Mouse (Mus musculus): ENCODE measurements at regions not wholly inside any gene's neighbourhood (a gene's known extent, or its start where the extent isn't known, plus 50 kb on each side); places are given as distances from the start of the nearest gene placed in this dataset.
"Not testable (repeated sequence)": the region's sequence is repeated elsewhere in the genome, so short reads cannot be mapped to it uniquely, and the experiment has no call there.

DNA sequence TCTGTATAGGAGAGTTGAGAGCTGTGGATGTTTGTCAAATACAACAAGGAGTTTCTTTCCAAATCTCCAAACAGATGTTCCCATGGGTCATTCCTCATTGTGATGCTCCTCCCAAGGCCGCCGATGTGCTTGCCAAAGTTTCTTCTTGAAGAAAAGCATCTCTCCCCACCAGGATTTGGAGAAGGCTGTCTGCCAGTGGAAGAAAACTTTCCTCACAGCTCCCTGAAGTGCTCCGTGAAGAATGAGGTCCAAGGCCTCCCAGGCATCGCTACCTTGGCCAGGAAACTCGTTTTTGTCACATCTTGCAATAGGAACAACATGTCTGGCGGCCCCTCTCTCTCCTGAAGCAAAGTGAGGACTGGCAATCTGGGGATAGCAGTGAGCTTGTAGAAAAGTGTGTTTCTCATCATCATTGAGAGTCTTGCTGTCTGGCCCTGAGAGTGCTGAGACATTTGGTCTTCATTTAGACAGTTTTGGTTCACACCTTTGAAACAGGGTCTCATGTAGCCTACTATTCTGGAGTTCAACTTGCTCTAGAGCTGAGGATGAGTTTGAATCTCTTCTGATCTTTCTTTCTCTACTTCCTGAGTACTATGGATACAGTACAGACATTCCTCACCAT is 386.9 kb upstream of the Klhl29 start:
- DNase-seq, result no peak

DNA sequence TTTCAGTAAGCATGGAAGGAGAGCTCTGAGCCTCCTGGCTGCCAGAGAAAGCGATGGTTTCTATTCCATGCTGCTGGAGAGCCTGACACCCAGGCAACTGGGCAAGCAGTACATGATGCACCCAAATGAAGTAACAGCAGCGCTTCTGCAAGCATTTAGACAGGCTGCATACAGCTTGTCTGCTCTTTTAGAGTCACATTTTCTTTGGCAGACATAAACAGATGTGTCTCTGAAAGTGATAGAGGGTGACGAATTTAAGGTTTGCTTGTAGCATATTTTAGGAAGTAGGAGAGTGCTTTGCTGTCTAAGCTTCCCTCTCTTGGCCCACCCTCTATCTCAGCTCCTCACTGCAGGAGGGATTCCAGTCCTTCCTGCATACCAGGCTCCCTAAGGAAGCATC is 384.0 kb upstream of the Klhl29 start:
- no peak for DNase-seq

DNA sequence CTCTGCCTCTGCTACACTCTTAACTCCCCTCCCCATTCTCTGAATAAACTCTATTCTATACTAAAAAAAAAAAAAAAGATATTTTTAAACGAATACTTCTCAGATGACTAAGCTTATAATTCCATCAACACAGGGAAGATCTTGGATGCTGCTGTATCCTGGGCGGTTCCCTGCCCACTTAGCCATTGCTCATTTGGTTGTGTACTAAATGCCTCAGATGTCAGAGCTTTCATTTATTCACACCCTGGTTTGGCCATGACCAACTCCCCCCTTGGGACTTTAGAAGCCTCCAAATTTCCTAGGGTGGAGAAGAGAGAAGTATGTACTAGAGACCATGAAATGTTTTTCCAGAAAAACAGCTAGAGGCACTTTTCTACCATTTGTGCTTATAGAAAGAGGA is 382.3 kb upstream of the Klhl29 start:
- no peak for DNase-seq

DNA sequence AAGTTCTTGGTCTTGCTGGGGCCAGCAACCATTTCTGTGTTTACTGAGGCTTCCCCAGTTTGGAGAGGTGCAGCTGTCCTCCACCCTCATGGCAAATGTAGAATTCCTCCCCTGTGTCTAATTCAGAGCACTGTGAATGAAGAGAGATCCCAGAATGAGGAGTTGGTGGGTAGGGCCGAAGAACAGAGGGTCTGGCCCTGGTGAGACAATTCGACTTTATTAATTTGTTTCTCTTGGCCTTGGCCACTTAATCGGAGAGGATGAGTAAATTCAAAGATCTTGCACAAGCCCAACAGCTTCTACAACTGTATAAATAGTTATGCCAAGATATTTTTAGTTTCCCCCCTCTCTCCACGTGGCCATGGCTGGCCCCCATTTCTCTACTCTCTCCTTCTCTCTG is 381.9 kb upstream of the Klhl29 start:
- DNase-seq, result no peak

DNA sequence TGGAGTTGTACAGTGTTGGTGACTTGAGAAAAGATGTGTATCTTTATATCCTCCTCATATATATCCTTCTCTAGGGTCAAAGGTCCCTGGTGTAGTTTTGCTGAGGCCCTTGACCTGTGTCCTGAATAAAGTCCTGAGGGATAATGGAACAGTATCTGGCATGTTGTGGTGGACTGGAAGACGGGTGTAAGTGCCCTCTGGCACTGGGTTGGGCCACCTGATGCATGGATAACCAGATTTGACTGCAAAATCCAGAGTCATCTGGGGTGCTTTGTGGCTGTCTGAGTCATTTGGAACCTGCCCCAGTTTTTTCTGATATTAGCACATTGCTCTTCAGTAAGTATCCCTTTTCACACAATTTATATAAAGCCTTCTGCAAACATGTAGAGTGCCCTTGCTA is 378.3 kb upstream of the Klhl29 start:
- DNase-seq, result no peak

DNA sequence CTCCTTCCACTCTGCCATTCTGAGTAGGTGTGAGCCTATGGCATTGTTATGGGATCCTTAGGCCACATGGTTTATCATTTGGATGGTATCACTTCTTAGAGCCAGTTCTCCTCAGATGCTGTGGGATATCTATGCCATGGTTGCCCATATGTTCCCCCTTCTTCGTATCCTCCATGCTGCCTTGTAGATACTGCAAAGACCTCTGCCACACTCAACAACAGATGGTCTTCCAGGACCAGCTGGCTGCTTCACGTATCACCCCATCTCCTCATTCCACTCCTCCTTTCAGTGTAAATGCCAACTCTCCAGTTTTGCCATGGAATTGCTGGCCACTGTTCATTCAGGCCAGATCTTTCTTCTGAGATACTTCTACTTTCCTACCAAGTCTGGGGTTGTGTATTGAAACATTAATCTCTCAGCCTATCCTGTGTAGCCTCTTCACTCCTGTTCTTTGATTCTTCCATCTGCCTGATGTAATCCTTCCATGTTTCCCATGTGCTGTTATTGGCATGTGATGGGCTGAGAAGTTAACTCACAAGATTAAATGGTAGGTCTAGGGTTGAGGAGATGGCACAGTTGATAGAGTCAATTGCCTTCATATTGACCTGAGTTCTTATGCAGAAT is 368.7 kb upstream of the Klhl29 start:
- no peak for DNase-seq

DNA sequence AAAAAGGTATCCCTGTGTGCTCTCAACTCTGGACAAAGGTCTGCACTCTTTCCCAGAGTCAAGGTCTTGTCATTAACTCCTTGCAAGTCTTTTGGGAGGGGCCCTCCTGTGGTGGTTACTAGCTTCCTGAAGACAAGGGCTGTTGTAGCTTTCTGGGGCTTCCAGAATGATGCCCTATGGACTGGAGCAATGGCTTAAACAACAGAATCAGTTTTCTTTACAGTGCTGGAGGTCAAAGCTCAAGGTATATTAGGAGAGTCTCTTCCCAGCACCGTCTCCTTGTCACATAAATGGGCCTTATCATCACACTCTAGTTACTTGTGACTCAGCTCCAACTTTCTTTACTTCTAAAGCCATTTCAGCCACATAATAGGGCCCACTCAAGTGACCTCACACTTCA is 360.6 kb upstream of the Klhl29 start:
- DNase-seq, result no peak

DNA sequence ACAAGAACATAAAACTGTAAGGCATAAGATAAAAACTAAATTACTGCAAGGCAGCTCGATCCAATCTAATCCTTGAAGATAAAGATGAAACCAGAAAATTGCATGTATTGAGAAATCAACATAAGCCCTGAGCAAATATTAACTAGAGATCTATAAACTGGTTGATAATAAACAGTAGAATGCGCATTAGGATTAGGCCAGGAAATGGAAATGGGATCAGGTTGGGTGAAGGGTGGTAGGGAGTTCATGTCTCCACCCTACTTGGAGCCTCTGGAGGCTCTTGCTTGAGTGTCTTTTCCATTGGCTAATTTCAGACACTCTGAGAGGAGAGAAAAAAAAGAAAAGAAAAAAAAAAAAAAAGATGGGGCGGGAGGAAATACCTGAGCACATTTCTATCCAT is 359.4 kb upstream of the Klhl29 start:
- DNase-seq, result no peak

DNA sequence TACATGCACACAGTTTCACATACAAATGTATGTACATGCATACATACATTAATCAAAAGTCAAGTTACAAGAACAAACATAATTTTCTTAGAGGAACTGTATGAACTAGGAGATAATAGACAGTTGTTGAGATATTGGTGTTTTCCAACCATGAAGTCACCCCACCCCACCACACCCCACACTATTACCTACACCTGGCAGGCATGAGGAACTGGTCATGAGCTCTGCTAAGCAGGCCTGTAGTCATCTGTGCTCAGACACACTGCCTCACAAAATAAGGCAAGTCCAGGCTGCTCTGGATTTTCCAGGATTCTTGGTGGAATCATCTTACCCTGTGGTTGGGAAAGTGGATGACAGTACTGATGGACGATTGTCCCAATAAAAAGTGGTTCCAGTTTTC is 347.6 kb upstream of the Klhl29 start:
- DNase-seq, result no peak

DNA sequence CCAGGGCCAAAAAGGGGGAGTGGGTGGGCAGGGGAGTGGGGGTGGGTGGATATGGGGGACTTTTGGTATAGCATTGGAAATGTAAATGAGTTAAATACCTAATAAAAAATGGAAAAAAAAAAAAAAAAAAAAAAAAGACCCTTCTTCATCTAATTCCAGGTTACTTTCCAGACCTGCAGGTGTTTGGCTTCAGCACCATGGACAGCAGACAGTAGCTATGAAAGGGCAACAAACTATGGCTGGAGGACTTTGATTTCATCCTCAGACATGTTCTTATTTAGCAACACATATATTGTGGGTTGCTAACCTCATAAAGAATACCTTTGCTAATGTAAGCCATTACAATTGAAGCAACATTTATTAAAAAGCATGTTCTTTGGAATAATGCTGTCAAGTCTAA is 342.0 kb upstream of the Klhl29 start:
- peak; percentile 29 for DNase-seq

DNA sequence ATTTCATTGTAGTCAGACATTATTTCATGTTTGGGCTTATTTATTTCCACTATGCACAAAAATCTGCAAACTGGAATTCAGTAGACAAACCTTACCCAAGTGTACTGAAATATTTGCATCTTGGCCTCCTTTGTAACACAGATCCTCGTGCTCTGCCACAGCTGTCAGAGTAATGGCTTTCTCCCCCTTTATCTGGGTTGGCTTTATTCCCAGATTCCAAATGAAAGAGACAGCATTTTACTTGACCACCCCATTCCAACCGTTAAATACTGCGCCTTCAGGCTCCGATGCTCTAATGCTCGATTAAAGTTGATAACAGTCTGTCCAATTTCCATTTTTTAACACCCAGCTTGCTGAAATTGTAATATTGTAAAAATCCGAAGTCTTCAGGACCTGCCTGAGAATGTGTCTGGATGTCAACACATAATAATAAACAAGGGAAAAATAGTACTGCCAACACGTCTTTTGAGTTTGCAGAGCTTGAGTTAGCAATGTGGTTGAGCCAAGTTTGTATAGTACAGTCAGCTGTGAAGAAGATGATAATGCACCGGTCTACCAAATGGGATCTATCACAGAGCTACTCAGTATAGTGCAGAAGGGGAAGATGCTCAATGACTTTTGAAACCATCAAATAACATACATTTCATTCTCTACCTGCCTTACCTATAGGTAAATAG is 323.4 kb upstream of the Klhl29 start:
- DNase-seq, result no peak

DNA sequence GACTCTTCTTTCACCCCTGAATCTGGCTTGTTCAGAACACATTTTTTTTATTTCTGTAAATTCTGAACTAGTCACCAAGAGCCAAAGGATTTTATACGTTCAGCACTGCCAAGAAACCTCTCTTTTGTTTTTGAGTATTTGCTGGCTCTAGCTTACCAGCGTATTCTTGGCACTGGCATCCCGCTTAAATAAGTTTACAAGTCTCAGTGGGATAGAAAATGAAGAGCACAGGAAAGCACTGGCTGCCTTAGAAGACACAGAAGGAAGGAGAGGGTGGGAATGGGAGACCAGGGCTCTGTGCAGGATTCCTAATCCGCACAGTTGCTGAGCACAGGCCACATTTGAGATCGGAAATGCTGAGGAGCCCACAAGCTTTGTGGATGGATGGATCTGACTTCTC is 306.7 kb upstream of the Klhl29 start:
- no peak for DNase-seq

DNA sequence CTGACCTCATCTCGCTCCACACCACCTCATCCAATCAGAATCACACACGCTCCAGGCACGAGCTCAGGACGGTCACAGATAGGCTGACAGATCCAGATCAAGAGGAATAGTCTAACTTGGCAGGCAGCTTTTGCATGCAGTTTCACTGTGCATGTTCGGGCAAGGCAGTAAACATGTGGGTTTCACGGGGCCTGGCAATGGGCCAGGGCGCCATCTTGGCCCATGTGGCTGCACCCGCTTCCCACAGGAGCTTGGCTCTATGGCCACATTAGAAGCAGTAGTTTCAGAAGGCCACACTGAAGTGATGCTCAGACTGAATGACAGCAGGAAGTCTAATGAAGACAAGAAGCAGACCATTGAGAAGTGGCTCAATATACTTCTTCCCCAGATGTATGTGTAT is 302.6 kb upstream of the Klhl29 start:
- not testable (repeated sequence) for DNase-seq

DNA sequence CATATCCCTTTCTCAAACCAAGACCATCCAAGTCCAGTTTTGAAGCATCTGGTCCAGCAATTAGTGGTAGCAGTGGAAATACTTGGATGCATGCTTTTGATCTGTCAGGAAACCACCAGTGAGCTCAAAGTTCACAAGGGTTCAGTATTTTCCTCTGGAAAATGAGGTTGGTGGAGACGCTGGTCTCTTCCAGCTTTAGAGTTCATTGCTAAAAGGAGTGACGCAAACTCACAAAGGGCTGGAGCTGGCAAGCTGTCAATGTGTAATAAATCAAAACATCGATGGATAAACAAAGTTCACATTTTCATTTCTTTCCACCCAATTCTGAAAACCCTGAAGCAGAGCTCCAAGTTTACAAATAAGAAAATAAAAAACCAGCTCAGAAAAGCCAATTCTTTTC is 293.0 kb upstream of the Klhl29 start:
- DNase-seq, result no peak

DNA sequence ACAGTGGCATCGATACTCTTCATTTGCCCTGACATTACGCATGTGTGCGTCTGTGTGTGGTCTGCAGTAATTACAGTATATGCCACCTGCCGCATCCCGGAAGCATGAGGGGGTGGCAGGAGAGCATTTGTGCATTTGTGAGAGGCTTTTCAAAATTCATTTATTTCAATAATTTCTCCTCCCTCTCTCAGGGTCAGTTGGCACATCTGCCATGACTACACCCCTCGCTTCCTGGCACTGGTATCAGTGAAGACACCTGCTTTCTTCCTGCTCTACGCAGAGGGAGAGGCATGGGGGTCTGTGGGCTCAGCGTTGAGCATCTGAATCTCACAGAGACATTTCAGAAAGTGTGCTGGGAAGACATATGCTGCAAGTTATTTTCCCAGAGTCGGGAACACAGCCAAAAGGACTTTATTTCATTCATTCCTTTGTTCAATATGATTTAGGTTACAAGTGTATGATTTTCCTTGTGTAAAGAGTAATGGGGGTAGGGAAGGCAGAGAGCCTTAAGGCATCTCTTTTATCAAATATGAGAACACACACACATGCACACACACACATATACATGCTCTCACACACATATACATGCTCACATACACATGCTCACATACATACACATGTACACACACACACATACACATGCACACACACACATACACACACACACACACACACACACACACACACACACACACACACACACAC is 262.2 kb upstream of the Klhl29 start:
- DNase-seq, result no peak

DNA sequence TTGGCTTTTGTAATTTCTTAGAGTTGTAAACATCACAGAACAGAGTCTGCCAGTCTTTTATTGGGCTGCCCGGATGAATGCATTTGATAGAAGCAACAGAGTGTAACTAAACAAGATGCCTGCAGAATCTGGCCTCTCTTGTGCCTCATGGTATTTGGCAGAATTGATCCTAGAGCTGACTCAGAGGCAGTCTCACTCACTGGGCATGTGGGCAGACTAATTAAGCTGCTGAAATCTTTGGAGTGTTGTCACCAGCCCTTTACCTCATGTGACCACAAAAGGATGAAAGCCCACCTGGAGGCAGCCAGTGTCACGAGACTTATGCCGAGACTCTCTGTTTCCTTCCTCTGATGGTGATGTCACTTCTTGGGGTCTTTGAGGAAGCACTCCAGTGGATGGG is 258.5 kb upstream of the Klhl29 start:
- DNase-seq, result no peak

DNA sequence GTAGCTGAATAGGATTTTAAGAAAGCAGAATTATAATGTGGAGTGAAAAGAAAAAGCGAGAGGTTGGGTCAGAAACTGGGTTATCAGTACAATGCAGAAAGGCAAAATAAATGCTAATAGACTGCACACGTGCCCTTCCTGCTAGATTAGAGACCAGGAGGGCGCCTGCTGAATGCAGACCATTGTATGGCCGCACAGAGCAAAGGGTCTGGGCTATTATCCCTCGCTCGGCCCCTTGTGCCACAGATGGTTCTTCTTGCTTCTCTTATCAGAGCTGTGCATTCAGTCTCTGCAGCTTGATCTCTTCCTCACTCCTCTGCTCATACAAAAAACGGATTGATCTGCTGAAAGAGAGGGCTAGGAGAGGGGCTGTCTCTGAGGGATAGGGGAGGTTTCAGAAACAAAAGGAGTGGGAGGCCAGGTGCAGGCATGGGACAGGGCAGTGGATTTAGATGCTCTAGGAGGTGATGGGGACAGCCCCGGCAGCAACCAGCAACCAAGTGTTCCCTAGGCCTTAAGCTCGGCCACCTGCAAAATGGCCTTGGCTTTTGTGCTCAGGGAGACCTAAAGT is 225.7 kb upstream of the Klhl29 start:
- DNase-seq, result no peak

DNA sequence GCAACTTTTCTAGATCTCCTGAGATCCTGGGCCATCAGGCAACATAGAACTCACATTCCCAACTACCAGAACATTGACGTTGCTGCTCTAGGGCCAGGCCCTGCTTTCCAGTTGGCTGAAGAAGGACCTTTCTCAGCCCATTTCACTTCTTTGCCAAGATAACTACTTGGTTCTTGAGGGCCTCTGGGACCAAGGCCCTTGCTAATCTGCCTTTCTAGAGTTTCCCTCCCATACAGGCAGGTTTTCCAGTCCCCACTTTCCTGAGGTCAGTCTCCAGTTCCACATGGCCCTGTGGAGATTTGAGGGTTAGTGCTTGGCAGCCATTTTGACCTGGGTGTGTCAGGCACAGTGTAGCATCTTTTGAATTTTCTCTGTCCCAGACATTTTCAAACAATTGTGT is 223.9 kb upstream of the Klhl29 start:
- DNase-seq, result no peak

DNA sequence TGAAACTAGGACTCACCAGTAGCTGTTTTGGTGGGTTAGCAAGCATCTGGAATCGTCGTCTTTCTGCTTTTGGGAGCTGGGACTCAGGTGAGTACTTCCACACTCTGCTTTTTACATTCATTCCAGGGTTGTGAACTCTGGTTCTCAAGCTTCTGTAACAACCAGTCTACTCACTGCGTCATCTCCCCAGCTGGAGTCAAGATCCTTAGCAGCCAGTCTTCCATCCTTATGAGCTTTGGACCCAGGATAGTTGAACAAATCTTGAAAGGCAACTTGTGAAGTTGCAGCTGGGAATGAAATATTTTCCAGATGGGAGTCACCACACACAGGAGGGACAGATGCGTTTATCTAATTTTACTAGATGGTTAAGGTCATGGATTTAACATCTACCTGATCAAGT is 223.5 kb upstream of the Klhl29 start:
- DNase-seq, result no peak

DNA sequence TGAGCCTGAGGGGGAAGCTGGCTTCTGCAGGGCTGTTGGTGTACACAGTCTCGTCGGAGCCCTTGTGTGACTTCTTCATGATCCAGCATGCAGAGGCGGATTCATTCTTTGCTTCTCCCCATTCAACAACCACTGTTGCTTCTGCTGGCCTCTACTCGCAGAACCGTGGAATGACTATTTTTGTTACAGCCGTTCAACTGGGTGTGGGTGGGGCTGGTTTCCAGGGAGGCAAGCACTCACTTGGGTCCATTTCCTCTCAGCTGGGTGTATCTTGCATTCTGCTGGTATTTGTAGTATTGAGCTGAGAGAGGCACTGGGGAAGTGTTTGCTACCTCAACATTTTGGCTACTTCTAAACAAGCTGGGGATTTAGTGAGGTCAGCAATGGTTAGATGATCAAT is 197.3 kb upstream of the Klhl29 start:
- no peak for DNase-seq

DNA sequence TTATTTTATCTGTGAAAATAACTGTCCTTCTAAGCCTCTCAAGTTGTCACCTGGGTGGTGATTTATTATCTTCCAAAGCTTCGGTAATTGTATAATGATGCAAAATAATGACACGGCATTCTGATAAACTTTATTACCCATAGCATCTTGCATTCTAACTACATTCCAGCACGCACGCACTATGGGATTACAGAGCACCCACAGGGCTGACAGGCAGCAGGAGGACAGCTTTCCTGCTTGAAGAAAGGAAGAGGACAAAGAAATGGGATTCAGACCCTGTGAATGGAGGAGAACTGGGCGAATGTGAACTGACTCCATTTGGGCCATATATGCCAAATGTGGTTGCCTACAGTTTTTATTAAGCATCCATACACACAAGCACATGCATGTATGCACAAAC is 193.5 kb upstream of the Klhl29 start:
- no peak for DNase-seq

DNA sequence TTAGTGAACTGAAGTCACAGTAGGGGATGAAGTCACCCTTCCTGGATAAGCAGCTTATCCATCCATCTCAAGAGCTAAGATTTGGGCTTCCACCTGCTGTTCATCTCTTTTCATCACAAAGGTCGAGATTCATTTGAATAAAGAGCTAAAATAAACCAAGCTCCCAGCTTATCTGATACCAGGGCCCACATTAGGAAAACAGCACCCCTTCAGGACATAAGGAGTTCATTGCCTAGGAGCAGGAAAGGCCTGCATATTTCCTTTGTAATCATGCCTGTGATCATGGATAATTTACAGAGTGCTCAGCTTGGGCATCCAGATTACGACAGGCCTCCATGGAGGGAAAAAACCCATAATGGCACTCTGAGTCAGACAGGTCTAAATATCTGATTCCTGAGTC is 190.7 kb upstream of the Klhl29 start:
- no peak for DNase-seq

DNA sequence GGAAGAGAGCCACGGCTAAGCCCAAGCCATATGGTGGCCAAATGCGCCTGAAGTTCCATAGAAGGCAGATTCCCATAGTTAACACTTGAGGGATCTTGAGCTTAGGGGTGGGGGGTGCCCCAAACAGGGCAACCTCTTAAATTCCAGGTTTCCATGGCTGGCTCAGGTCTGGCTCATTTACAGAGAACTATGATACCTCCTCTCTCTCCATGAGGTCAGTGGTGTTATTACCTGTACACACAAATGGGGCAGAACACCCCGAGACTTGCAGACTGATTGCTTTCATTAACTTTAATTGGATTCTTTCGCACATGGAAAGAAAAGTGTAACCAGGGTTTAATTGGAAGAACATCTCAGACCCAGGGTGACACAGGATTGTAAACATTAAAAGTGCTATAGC is 177.1 kb upstream of the Klhl29 start:
- no peak for DNase-seq

All from adrenal gland, postnatal 14 days (tissue).